Comparison of ENCODE assay signal across 7 mouse cellular contexts in the genomic region with DNA sequence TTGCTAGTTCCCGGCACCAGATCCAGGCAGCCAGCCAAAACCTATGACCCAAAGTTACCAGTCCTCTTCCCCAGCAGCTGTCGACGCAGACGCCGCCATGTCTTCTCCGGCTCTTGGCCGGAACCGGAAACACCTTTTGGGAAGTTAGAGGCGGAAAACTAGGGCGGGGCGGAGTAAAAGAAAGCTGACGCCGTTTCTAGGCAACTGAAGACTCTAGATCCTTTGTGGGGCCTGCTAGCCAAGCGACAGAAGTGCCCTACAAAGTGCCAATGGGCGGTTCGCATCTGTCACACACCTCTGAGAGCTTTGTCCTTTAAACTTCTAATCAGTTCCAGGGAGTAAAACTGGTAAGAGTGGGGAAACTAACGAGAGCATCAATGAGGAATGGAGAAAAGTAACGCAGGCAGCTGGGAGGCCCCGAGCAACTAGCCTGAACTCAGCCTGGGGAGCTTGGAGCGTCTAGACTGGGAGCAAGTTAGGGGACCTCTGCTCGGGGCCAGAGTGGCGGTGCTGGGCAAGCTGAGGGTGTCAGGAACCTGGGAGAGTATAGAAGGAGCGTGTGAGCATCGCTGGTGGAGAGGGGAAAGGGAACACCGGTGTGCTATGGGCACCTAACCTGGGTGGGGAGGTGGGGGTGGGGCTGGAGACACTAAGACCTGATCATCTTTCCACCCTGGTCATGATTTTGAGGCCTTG. TPM values are rescaled to one million over a fixed set of nuclear protein-coding genes. Genes with fewer than 3 reads are reported as not detected.
DNase-seq lines count a peak whose midpoint lies in the region; ATAC-seq and TF ChIP-seq lines count a peak whose summit lies in the region.

A gene (minus strand): TSS at position 131 of the 696 bp plus-strand sequence.
A gene (plus strand): TSS at position 179 of the 696 bp plus-strand sequence.

- no peaks in the 10 kb centered on the region for H3K9me3 ChIP-seq in intestine, postnatal 0 days (ENCODE audit: control insufficient read depth)
- no peaks in the 10 kb centered on the region for H3K9me3 ChIP-seq in midbrain, embryonic 12.5 days

- H3K9ac ChIP-seq in intestine, postnatal 0 days (ENCODE audit: low read depth, low read length), result peak within 1 kb of the TSS; percentile 67
- peak within 1 kb of the TSS; percentile 83 for H3K9ac ChIP-seq in midbrain, embryonic 12.5 days (replicated peaks)

- WGBS in intestine, postnatal 0 days, result 11% methylated on average over 25 of the region's 25 CpGs
- 10% methylated on average over 25 of the region's 25 CpGs for WGBS in midbrain, embryonic 12.5 days
- 12% methylated on average over 25 of the region's 25 CpGs for WGBS in small intestine, adult 2 months

- peak within 1 kb of the TSS; percentile 68 for H3K4me3 ChIP-seq in intestine, postnatal 0 days (ENCODE audit: low read depth, low read length)
- H3K4me3 ChIP-seq in midbrain, embryonic 12.5 days, result peak within 1 kb of the TSS; percentile 83
- peak within 1 kb of the TSS; percentile 91 for H3K4me3 ChIP-seq in small intestine, adult 2 months (ENCODE audit: low read depth, low read length)

- H3K36me3 ChIP-seq in intestine, postnatal 0 days (ENCODE audit: control insufficient read depth, insufficient read depth), result peaks cover 18% of the 10 kb centered on the region
- peaks cover 42% of the 10 kb centered on the region for H3K36me3 ChIP-seq in midbrain, embryonic 12.5 days
- peaks cover 9% of the 10 kb centered on the region for H3K36me3 ChIP-seq in small intestine, adult 2 months (ENCODE audit: control insufficient read depth, insufficient read depth, low read length)

- no peak within 1 kb of the TSS for H3K27ac ChIP-seq in intestine, postnatal 0 days (ENCODE audit: low read depth, low read length)
- peak within 1 kb of the TSS; percentile 47; the same call in 1 of the 2 replicates for H3K27ac ChIP-seq in midbrain, embryonic 12.5 days (replicated peaks)
- no peak within 1 kb of the TSS for H3K27ac ChIP-seq in small intestine, adult 2 months (ENCODE audit: insufficient read depth, low read depth, low read length)

- intact Hi-C loops in left cerebral cortex, postnatal 4 days (cut with DNase I), result no loop called here

- peak within 1 kb of the TSS; percentile 80 for H3K4me2 ChIP-seq in intestine, postnatal 0 days (replicated peaks; ENCODE audit: low read depth)
- H3K4me2 ChIP-seq in midbrain, embryonic 12.5 days (replicated peaks), result peak within 1 kb of the TSS; percentile 80

- H3K4me1 ChIP-seq in intestine, postnatal 0 days (replicated peaks; ENCODE audit: control insufficient read depth, insufficient read depth, low read length), result no peaks in the 10 kb centered on the region
- peaks cover 14% of the 10 kb centered on the region for H3K4me1 ChIP-seq in midbrain, embryonic 12.5 days
- peaks cover 3% of the 10 kb centered on the region for H3K4me1 ChIP-seq in small intestine, adult 2 months (ENCODE audit: control insufficient read depth, insufficient read depth, insufficient read length, low read length)

- H3K27me3 ChIP-seq in intestine, postnatal 0 days (replicated peaks; ENCODE audit: control insufficient read depth, insufficient read depth, low read length), result no peaks in the 10 kb centered on the region
- no peaks in the 10 kb centered on the region for H3K27me3 ChIP-seq in midbrain, embryonic 12.5 days
- H3K27me3 ChIP-seq in small intestine, adult 2 months (ENCODE audit: control insufficient read depth, insufficient read depth, low read length), result no peaks in the 10 kb centered on the region

- TF ChIP-seq CTCF in intestine, postnatal 0 days (IDR thresholded peaks at IDR 0.05; ENCODE audit: low read depth), result no peak
- TF ChIP-seq CTCF in small intestine, adult 2 months (IDR thresholded peaks at IDR 0.05; ENCODE audit: extremely low read depth, insufficient read length, insufficient replicate concordance, low read depth, low read length), result no peak

- DNase-seq in adrenal gland, adult 8-10 months, result peak; percentile 82
- DNase-seq in embryo, embryonic 9.5 days (ENCODE audit: extremely low spot score), result peak; percentile 82
- peak; percentile 33 for DNase-seq in gonadal fat pad, adult 2 months (ENCODE audit: low read depth)
- DNase-seq in left cerebral cortex, postnatal 4 days, result peak; percentile 84

- peak; percentile 87 for TF ChIP-seq POLR2A in small intestine, adult 2 months (IDR thresholded peaks at IDR 0.05; ENCODE audit: low read depth, low read length)

- ATAC-seq in intestine, postnatal 0 days, result peak; percentile 79
- ATAC-seq in midbrain, embryonic 12.5 days (ENCODE audit: low FRiP score, low read depth), result peak; percentile 86

RNA-seq across cellular contexts. Expression of the first gene that starts in this region (rescaled TPM):
- total RNA-seq in adrenal gland, adult 8-10 months (2022), result 10 to 100 TPM; 50.2 to 79.7 (median 66.6) TPM
- 61.1 and 67.2 TPM in 2 replicates for polyA plus RNA-seq in gonadal fat pad, adult 2 months (2012; rRNA removed)
- polyA plus RNA-seq in intestine, postnatal 0 days (2015; fragmentation: Nextera tagmentation; extraction: Ambion mirVana), result 17.9 and 18.1 TPM in 2 replicates
- 10 to 100 TPM; 58.7 to 64.9 TPM for total RNA-seq in left cerebral cortex, postnatal 4 days (2021)
- 31.5 and 35.5 TPM in 2 replicates for polyA plus RNA-seq in midbrain, embryonic 12.5 days (2016; fragmentation: Nextera tagmentation; extraction: Ambion mirVana)
- polyA plus RNA-seq in small intestine, adult 2 months (2012; rRNA removed), result 18.8 and 31.3 TPM in 2 replicates

RNA-seq across cellular contexts. Expression of the second gene that starts in this region (rescaled TPM):
- total RNA-seq in adrenal gland, adult 8-10 months (2022), result 10 to 100 TPM in 1 of 4 experiments, 1 to 10 TPM in 3; 3.5 to 11.8 (median 4.8) TPM
- 3.3 and 4.5 TPM in 2 replicates for polyA plus RNA-seq in gonadal fat pad, adult 2 months (2012; rRNA removed)
- polyA plus RNA-seq in intestine, postnatal 0 days (2015; fragmentation: Nextera tagmentation; extraction: Ambion mirVana), result 0.73 and 0.94 TPM in 2 replicates
- total RNA-seq in left cerebral cortex, postnatal 4 days (2021), result 10 to 100 TPM; 20.6 to 25.2 TPM
- polyA plus RNA-seq in midbrain, embryonic 12.5 days (2016; fragmentation: Nextera tagmentation; extraction: Ambion mirVana), result 25.3 and 25.9 TPM in 2 replicates
- 1.1 and 1.4 TPM in 2 replicates for polyA plus RNA-seq in small intestine, adult 2 months (2012; rRNA removed)

Comparison
In these comparisons a context has a peak if more than half of its experiments do, and no peak if none do; other contexts are left out.
1. DNase-seq: peak in every context shown above with its lines; median percentile 84 in left cerebral cortex, postnatal 4 days; 82 in adrenal gland, adult 8-10 months; 82 in embryo, embryonic 9.5 days; 33 in gonadal fat pad, adult 2 months.